Mouse (Mus musculus) liver, embryonic 14.5 days (tissue): ENCODE results near the gene Tinagl1.

Experiments
- CTCF ChIP-seq: IDR thresholded peaks from 2 replicates; pipeline ENCODE4 v1.5.1; 2016; ENCODE audit warnings: antibody characterized with exemption, low read depth, control low read depth
- EP300 ChIP-seq: IDR thresholded peaks from 2 replicates; pipeline ENCODE4 v1.6.1; 2016; ENCODE audit warnings: antibody characterized with exemption, low read depth

GRCm38 (mm10) chr4:130175072-130175711 is at the start of gene Tinagl1:
- no peak for TF ChIP-seq CTCF
- no peak for TF ChIP-seq EP300
